In the genomic region with DNA sequence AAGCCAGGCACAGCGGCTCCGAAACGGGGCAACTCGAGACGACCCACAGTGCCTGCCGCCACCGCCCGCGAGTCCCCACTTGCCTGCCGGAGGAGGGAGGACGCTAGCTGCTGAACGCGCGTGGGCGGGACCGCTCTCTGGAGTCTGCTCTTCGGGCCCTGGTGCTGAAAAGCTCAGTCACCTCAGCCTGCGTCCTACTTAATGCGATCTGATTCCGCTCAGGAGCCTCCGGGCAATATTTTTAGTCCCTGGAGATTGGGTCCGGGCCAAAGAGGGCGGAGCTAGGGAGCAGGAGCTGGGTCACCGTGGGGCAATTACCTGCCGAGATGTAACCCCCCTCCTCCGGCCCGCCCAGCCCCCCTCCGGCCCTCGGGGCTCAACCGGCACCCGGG, we compare ENCODE assay signal across 1 mouse cellular context.
TF ChIP-seq lines count a peak whose summit lies in the region.

No protein-coding gene starts in this region.

TF ChIP-seq in C2C12, 6 proteins besides CTCF, POLR2A, EP300 and RAD21:
- TF ChIP-seq FOSL1 (IDR thresholded peaks at IDR 0.05; ENCODE audit: insufficient read depth, low read length, poor library complexity, severe bottlenecking) (no peak), MYOG (IDR thresholded peaks at IDR 0.05; ENCODE audit: control insufficient read depth, extremely low read depth, insufficient read length) (no peak), MYOD1 (IDR thresholded peaks at IDR 0.05; ENCODE audit: control insufficient read depth, insufficient read length, low read depth) (no peak), MAX (IDR thresholded peaks at IDR 0.05) (no peak), CEBPB (IDR thresholded peaks at IDR 0.05; ENCODE audit: low read depth) (no peak), USF1 (IDR thresholded peaks at IDR 0.05; ENCODE audit: low read depth) (no peak)
